Mouse (Mus musculus): ENCODE results near the gene Fam102b. TPM values are rescaled to one million over a fixed set of nuclear protein-coding genes. Genes with fewer than 3 reads are reported as not detected.

Fam102b gene
- polyA plus RNA-seq, 1 experiment from 2014 or later = 12.6 TPM

- Histone ChIP-seq H3K9ac (ENCODE audit: low read depth, low read length) (no peak overlapping the region), H3K4me1 (ENCODE audit: control insufficient read depth, insufficient read depth, low read depth, low read length) (no peaks in the 10 kb centered on the region), H3K4me3 (ENCODE audit: low read length) (no peak overlapping the region), H3K27ac (ENCODE audit: low read depth, low read length) (no peak overlapping the region), H3K4me2 (ENCODE audit: low read length) (no peak overlapping the region), H3K27me3 (replicated peaks; ENCODE audit: control insufficient read depth, insufficient read depth, low read length) (no peaks in the 10 kb centered on the region), H3K36me3 (ENCODE audit: control insufficient read depth, insufficient read depth, low read length) (no peaks in the 10 kb centered on the region), H3K9me3 (ENCODE audit: control insufficient read depth, low read length) (no peaks in the 10 kb centered on the region)
- ATAC-seq = no peak
- 90% methylated on average over 4 of the region's 4 CpGs for WGBS
Observed at GRCm38 (mm10) chr3:109040908-109041307, 13.5 kb upstream of the Fam102b start.

DNA sequence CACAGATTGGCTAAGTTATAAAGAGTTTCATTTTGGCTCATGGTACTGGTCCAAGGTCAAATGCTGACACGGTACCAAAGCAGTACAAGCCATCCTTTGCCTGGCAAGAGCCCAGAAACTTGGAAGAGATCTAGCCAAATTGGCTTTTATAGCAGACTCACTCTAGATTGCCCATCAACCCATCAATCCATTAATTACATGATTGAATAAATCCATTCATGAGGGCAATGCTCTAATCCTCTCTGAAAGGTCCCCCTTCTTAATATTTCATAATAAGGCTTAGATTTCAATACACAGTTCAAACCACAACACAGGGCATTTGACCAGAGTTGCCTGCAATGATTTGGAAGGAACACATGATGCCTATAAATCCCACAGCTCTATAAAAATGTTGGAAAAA lies 7.0 kb upstream of the Fam102b start:
- Histone ChIP-seq H3K27me3 (replicated peaks; ENCODE audit: control insufficient read depth, insufficient read depth, low read length) (no peaks in the 10 kb centered on the region), H3K36me3 (ENCODE audit: control insufficient read depth, insufficient read depth, low read length) (no peaks in the 10 kb centered on the region), H3K4me2 (ENCODE audit: low read length) (no peak overlapping the region), H3K9ac (ENCODE audit: low read depth, low read length) (no peak overlapping the region), H3K4me1 (ENCODE audit: control insufficient read depth, insufficient read depth, low read depth, low read length) (no peaks in the 10 kb centered on the region), H3K27ac (ENCODE audit: low read depth, low read length) (no peak overlapping the region), H3K9me3 (ENCODE audit: control insufficient read depth, low read length) (no peaks in the 10 kb centered on the region), H3K4me3 (ENCODE audit: low read length) (no peak overlapping the region)
- WGBS = 65% methylated on average over 1 of the region's 1 CpGs
- no peak for ATAC-seq

DNA sequence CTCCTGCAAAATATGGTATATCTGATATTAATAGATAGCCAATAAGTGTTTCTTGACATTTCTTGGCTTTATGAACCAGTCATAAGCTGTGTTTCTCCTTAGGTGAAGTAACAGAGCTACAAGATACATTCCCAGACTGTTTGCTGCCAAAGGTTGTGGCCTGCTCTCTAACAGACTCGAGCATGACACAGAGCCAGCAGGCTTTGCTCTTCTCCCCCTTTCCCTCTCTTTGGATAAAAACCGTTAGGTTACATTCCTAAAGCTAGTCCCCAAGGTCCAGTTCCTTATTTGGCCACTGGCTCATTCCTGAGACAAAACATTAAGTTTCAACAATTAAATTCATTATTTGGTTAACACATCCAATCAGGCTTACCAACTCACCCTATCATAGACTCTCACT lies 4.9 kb upstream of the Fam102b start:
- H3K36me3 ChIP-seq (ENCODE audit: control insufficient read depth, insufficient read depth, low read length) = no peaks in the 10 kb centered on the region
- 69% methylated on average over 2 of the region's 2 CpGs for WGBS
- no peak overlapping the region for H3K4me2 ChIP-seq (ENCODE audit: low read length)
- H3K9ac ChIP-seq (ENCODE audit: low read depth, low read length) = no peak overlapping the region
- no peak overlapping the region for H3K27ac ChIP-seq (ENCODE audit: low read depth, low read length)
- H3K4me3 ChIP-seq (ENCODE audit: low read length) = no peak overlapping the region
- no peaks in the 10 kb centered on the region for H3K27me3 ChIP-seq (replicated peaks; ENCODE audit: control insufficient read depth, insufficient read depth, low read length)
- ATAC-seq = no peak
- no peaks in the 10 kb centered on the region for H3K4me1 ChIP-seq (ENCODE audit: control insufficient read depth, insufficient read depth, low read depth, low read length)
- no peaks in the 10 kb centered on the region for H3K9me3 ChIP-seq (ENCODE audit: control insufficient read depth, low read length)

GRCm38 (mm10) chr3:109031626-109032025 lies 4.2 kb upstream of the Fam102b start:
- Histone ChIP-seq H3K27me3 (replicated peaks; ENCODE audit: control insufficient read depth, insufficient read depth, low read length) (no peaks in the 10 kb centered on the region), H3K9me3 (ENCODE audit: control insufficient read depth, low read length) (no peaks in the 10 kb centered on the region), H3K4me2 (ENCODE audit: low read length) (no peak overlapping the region), H3K36me3 (ENCODE audit: control insufficient read depth, insufficient read depth, low read length) (no peaks in the 10 kb centered on the region), H3K9ac (ENCODE audit: low read depth, low read length) (no peak overlapping the region), H3K4me1 (ENCODE audit: control insufficient read depth, insufficient read depth, low read depth, low read length) (no peaks in the 10 kb centered on the region), H3K4me3 (ENCODE audit: low read length) (no peak overlapping the region), H3K27ac (ENCODE audit: low read depth, low read length) (no peak overlapping the region)
- 89% methylated on average over 3 of the region's 3 CpGs for WGBS
- ATAC-seq = no peak

- H3K9me3 ChIP-seq (ENCODE audit: control insufficient read depth, low read length) = no peaks in the 10 kb centered on the region
- H3K4me3 ChIP-seq (ENCODE audit: low read length) = no peak overlapping the region
- ATAC-seq = no peak
- H3K36me3 ChIP-seq (ENCODE audit: control insufficient read depth, insufficient read depth, low read length) = no peaks in the 10 kb centered on the region
- no peaks in the 10 kb centered on the region for H3K27me3 ChIP-seq (replicated peaks; ENCODE audit: control insufficient read depth, insufficient read depth, low read length)
- WGBS = 38% methylated on average over 6 of the region's 6 CpGs
- no peak overlapping the region for H3K27ac ChIP-seq (ENCODE audit: low read depth, low read length)
- no peak overlapping the region for H3K4me2 ChIP-seq (ENCODE audit: low read length)
- H3K4me1 ChIP-seq (ENCODE audit: control insufficient read depth, insufficient read depth, low read depth, low read length) = peaks cover 5% of the 10 kb centered on the region; the same call in 1 of the 2 replicates
- no peak overlapping the region for H3K9ac ChIP-seq (ENCODE audit: low read depth, low read length)
Observed at GRCm38 (mm10) chr3:109030817-109031216, 3.4 kb upstream of the Fam102b start.

DNA sequence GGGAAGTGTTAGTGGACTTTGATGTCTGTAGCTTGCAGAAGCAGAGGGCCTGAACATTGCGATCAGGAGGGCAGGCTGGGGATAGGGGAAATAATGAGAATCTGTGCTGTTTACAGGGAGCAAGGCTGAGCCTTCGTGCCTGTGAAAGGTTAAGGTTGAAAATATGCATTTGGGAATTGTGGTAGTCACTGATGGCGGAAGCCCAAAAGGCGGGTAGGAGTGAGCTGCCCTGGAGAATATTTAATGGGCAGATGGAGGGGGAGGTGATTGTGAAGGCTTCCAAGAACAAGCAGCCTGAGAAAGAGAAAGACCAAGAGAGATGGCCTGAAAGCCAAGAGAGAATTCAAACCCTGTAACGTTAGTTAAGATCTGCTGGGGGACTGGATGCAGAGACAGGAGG lies 2.3 kb upstream of the Fam102b start:
- Histone ChIP-seq H3K36me3 (ENCODE audit: control insufficient read depth, insufficient read depth, low read length) (no peaks in the 10 kb centered on the region), H3K9ac (ENCODE audit: low read depth, low read length) (no peak overlapping the region), H3K27ac (ENCODE audit: low read depth, low read length) (no peak overlapping the region), H3K4me3 (ENCODE audit: low read length) (no peak overlapping the region), H3K4me2 (ENCODE audit: low read length) (no peak overlapping the region), H3K27me3 (replicated peaks; ENCODE audit: control insufficient read depth, insufficient read depth, low read length) (no peaks in the 10 kb centered on the region), H3K4me1 (ENCODE audit: control insufficient read depth, insufficient read depth, low read depth, low read length) (peaks cover 10% of the 10 kb centered on the region), H3K9me3 (ENCODE audit: control insufficient read depth, low read length) (no peaks in the 10 kb centered on the region)
- ATAC-seq = no peak
- 47% methylated on average over 5 of the region's 5 CpGs for WGBS

DNA sequence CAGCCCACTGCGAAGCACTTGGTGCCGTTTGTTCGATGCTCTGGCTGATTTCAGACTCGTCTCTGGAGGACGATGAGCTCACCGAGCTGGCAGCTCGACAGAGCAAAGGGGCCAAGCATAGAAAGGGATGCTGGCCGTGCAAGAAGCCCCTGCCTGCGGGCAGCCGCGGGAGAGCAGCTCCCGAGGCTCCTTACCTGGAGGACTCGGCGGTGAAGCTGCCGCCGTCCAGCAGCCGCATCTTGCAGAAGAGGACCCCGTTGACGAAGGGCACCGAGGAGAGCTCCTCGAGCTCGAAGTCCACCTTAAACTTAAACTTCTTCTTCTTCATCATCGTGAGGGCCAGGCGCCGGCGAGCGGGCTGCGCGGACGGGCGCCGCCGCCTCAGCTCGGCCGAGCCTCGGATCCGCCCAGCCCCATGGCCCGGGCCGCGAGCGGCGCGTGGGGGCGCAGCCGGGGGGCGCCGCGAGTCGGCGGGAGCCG lies 376 bp downstream of the Fam102b start:
- Histone ChIP-seq H3K27me3 (replicated peaks; ENCODE audit: control insufficient read depth, insufficient read depth, low read length) (no peaks in the 10 kb centered on the region), H3K27ac (ENCODE audit: low read depth, low read length) (peak overlapping the region; percentile 86), H3K4me1 (ENCODE audit: control insufficient read depth, insufficient read depth, low read depth, low read length) (peaks cover 17% of the 10 kb centered on the region), H3K9me3 (ENCODE audit: control insufficient read depth, low read length) (no peaks in the 10 kb centered on the region), H3K36me3 (ENCODE audit: control insufficient read depth, insufficient read depth, low read length) (no peaks in the 10 kb centered on the region), H3K9ac (ENCODE audit: low read depth, low read length) (peak overlapping the region; percentile 89), H3K4me2 (ENCODE audit: low read length) (peak overlapping the region; percentile 69), H3K4me3 (ENCODE audit: low read length) (peak overlapping the region; percentile 75)
- under 1% methylated on average over 50 of the region's 51 CpGs for WGBS
- ATAC-seq = peak; percentile 82

GRCm38 (mm10) chr3:109026462-109026990 lies 881 bp downstream of the Fam102b start:
- 5% methylated on average over 15 of the region's 15 CpGs for WGBS
- no peak for ATAC-seq
- H3K36me3 ChIP-seq (ENCODE audit: control insufficient read depth, insufficient read depth, low read length) = no peaks in the 10 kb centered on the region

GRCm38 (mm10) chr3:109025579-109025978 lies 1.8 kb downstream of the Fam102b start:
- Histone ChIP-seq H3K9me3 (ENCODE audit: control insufficient read depth, low read length) (no peaks in the 10 kb centered on the region), H3K4me2 (ENCODE audit: low read length) (peak overlapping the region; percentile 69), H3K9ac (ENCODE audit: low read depth, low read length) (no peak overlapping the region; the same call in 1 of the 2 replicates), H3K4me1 (ENCODE audit: control insufficient read depth, insufficient read depth, low read depth, low read length) (peaks cover 17% of the 10 kb centered on the region), H3K27ac (ENCODE audit: low read depth, low read length) (no peak overlapping the region), H3K27me3 (replicated peaks; ENCODE audit: control insufficient read depth, insufficient read depth, low read length) (no peaks in the 10 kb centered on the region), H3K4me3 (ENCODE audit: low read length) (peak overlapping the region; percentile 75), H3K36me3 (ENCODE audit: control insufficient read depth, insufficient read depth, low read length) (no peaks in the 10 kb centered on the region)
- ATAC-seq = peak; percentile 54
- 13% methylated on average over 16 of the region's 16 CpGs for WGBS

More at GRCm38 (mm10) chr3:109026462-109026990, 881 bp downstream of the Fam102b start:
- Histone ChIP-seq H3K4me2 (ENCODE audit: low read length) (peak overlapping the region; percentile 69), H3K27me3 (replicated peaks; ENCODE audit: control insufficient read depth, insufficient read depth, low read length) (no peaks in the 10 kb centered on the region), H3K4me3 (ENCODE audit: low read length) (peak overlapping the region; percentile 75), H3K9me3 (ENCODE audit: control insufficient read depth, low read length) (no peaks in the 10 kb centered on the region), H3K4me1 (ENCODE audit: control insufficient read depth, insufficient read depth, low read depth, low read length) (peaks cover 17% of the 10 kb centered on the region), H3K27ac (ENCODE audit: low read depth, low read length) (peak overlapping the region; percentile 86), H3K9ac (ENCODE audit: low read depth, low read length) (peak overlapping the region; percentile 89)

All from hindbrain, embryonic 16.5 days (tissue).